Mouse (Mus musculus): ENCODE data around the gene Snupn. TPM values are rescaled to one million over a fixed set of nuclear protein-coding genes. Genes with fewer than 3 reads are reported as not detected.

Gene Snupn
- polyA plus RNA-seq, 1 experiment from 2014 or later: 22.0 TPM

DNA sequence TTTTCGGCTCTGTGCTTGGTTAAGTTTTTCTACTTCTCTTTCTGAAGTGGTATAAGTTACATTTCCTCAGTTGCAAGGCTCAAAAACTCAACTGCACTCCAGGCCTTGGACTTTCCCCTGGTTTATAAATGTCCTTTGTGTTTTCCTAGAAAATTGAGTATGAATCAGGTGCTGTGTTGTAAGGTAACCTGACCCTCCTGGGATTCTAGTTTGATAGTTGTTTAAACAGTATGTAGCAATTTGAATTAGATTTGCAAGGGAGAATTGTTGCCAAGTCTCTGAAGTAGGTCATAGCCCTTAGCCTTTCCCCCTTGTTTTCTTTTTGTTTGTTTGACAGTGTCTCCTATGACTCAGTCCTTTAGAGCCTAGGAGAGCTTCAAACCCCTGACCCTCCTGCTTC lies 67.0 kb downstream of the Snupn start:
- Histone ChIP-seq H3K4me2 (ENCODE audit: low read depth, low read length) (no peak overlapping the region), H3K27ac (ENCODE audit: low read length) (no peak overlapping the region; the same call in none of the 2 replicates), H3K4me3 (ENCODE audit: low read length) (no peak overlapping the region), H3K9ac (ENCODE audit: low read length) (no peak overlapping the region), H3K27me3 (ENCODE audit: control insufficient read depth, insufficient read depth, low read depth, low read length) (no peaks in the 10 kb centered on the region), H3K36me3 (ENCODE audit: control insufficient read depth, insufficient read depth, low read length) (peaks cover 17% of the 10 kb centered on the region), H3K9me3 (ENCODE audit: control insufficient read depth, low read length) (peaks cover 4% of the 10 kb centered on the region; the same call in 1 of the 2 replicates), H3K4me1 (replicated peaks; ENCODE audit: control insufficient read depth, insufficient read depth, low read length) (no peaks in the 10 kb centered on the region)
- WGBS: 66% methylated on average over 1 of the region's 1 CpGs
- ATAC-seq (ENCODE audit: low read depth): peak; percentile 43; the same call in 1 of the 2 replicates

DNA sequence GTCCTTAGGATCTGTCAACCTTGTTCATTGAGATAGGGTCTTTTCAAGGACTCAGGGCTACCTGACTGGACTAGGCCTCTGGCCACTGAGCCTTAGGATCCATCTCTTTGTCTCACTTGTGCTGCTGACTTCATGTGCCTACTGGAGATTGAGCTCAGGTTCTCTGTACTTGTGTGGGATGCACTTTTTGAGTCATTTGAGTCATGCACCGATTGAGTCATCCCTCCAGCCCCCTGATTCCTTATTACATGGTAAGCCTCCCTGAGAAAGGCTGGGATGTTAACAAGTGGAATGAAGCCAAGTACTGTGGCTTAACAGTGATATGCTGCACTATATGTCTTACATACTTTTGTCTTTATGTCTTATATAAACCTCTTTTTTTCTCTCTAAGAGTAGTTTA lies 81.1 kb downstream of the Snupn start:
- no peak overlapping the region for H3K4me3 ChIP-seq (ENCODE audit: low read length)
- no peak overlapping the region for H3K4me2 ChIP-seq (ENCODE audit: low read depth, low read length)
- H3K27ac ChIP-seq (ENCODE audit: low read length): no peak overlapping the region
- H3K9ac ChIP-seq (ENCODE audit: low read length): no peak overlapping the region
- no peaks in the 10 kb centered on the region for H3K9me3 ChIP-seq (ENCODE audit: control insufficient read depth, low read length)
- H3K4me1 ChIP-seq (replicated peaks; ENCODE audit: control insufficient read depth, insufficient read depth, low read length): no peaks in the 10 kb centered on the region
- H3K36me3 ChIP-seq (ENCODE audit: control insufficient read depth, insufficient read depth, low read length): peaks cover 29% of the 10 kb centered on the region
- WGBS: 90% methylated on average over 1 of the region's 1 CpGs
- ATAC-seq (ENCODE audit: low read depth): no peak
- no peaks in the 10 kb centered on the region for H3K27me3 ChIP-seq (ENCODE audit: control insufficient read depth, insufficient read depth, low read depth, low read length)

Other genes with a start within 250 kb of the Snupn start
- 3.2 and 3.3 TPM in 2 replicates for gene Lingo1, start 154.4 kb upstream of the Snupn start, polyA plus RNA-seq (2015; fragmentation: Nextera tagmentation; extraction: Ambion mirVana)
- gene Odf3l1, start 86.2 kb upstream of the Snupn start, polyA plus RNA-seq (2015; fragmentation: Nextera tagmentation; extraction: Ambion mirVana): 0.20 and 1.1 TPM in 2 replicates
- gene Cspg4, start 85.8 kb upstream of the Snupn start, polyA plus RNA-seq (2015; fragmentation: Nextera tagmentation; extraction: Ambion mirVana): 23.9 and 26.5 TPM in 2 replicates
- gene Snx33, start 22.5 kb upstream of the Snupn start, polyA plus RNA-seq (2015; fragmentation: Nextera tagmentation; extraction: Ambion mirVana): 11.8 and 12.2 TPM in 2 replicates
- 73.3 and 80.2 TPM in 2 replicates for gene Imp3, start 13.4 kb upstream of the Snupn start, polyA plus RNA-seq (2015; fragmentation: Nextera tagmentation; extraction: Ambion mirVana)
- gene Ptpn9, start 44.0 kb downstream of the Snupn start, polyA plus RNA-seq (2015; fragmentation: Nextera tagmentation; extraction: Ambion mirVana): 20.6 and 21.7 TPM in 2 replicates
- gene Sin3a, start 121.2 kb downstream of the Snupn start, polyA plus RNA-seq (2015; fragmentation: Nextera tagmentation; extraction: Ambion mirVana): 31.3 and 33.6 TPM in 2 replicates
- 65.0 and 74.5 TPM in 2 replicates for gene Man2c1, start 179.8 kb downstream of the Snupn start, polyA plus RNA-seq (2015; fragmentation: Nextera tagmentation; extraction: Ambion mirVana)
- 8.8 and 9.3 TPM in 2 replicates for gene Neil1, start 197.4 kb downstream of the Snupn start, polyA plus RNA-seq (2015; fragmentation: Nextera tagmentation; extraction: Ambion mirVana)
- gene Commd4, start 207.5 kb downstream of the Snupn start, polyA plus RNA-seq (2015; fragmentation: Nextera tagmentation; extraction: Ambion mirVana): 96.0 and 106 TPM in 2 replicates